Mouse (Mus musculus) left cerebral cortex, adult 9 months (tissue): Measurements from ENCODE around the gene Slc25a23.
"Not testable (repeated sequence)": the region's sequence is repeated elsewhere in the genome, so short reads cannot be mapped to it uniquely, and the experiment has no call there.

Source experiments
- DNase-seq, 2 experiments: peaks; one replicate each; pipeline ENCODE4 v3.0.0; 2022; ENCODE audit warnings: low spot score in 2 of 2

Slc25a23 gene

GRCm38 (mm10) chr17:57076916-57077315 lies 17.3 kb upstream of the Slc25a23 start:
- DNase-seq = no peak

- no peak for DNase-seq
Measured at GRCm38 (mm10) chr17:57070699-57071098, 11.0 kb upstream of the Slc25a23 start.

GRCm38 (mm10) chr17:57070272-57070671 lies 10.6 kb upstream of the Slc25a23 start:
- no peak for DNase-seq

GRCm38 (mm10) chr17:57066908-57067307 lies 7.2 kb upstream of the Slc25a23 start:
- DNase-seq = no peak

- DNase-seq = no peak
Measured at GRCm38 (mm10) chr17:57063031-57063430, 3.4 kb upstream of the Slc25a23 start.

- DNase-seq = no peak
Measured at GRCm38 (mm10) chr17:57062548-57062947, 2.9 kb upstream of the Slc25a23 start.

- DNase-seq = no peak
Measured at GRCm38 (mm10) chr17:57062011-57062521, 2.4 kb upstream of the Slc25a23 start.

GRCm38 (mm10) chr17:57061069-57061468 lies 1.4 kb upstream of the Slc25a23 start:
- no peak for DNase-seq

GRCm38 (mm10) chr17:57060231-57060801 lies 653 bp upstream of the Slc25a23 start:
- peak; percentile 94 to 97 for DNase-seq

- DNase-seq = no peak
Measured at GRCm38 (mm10) chr17:57058891-57059485, 675 bp downstream of the Slc25a23 start, which contains the start of gene Crb3. Gene Crb3, plus strand, starts transcription at chr17:57059105.

GRCm38 (mm10) chr17:57056246-57056645 lies 3.4 kb downstream of the Slc25a23 start:
- DNase-seq = no peak

GRCm38 (mm10) chr17:57051679-57052078 lies 8.0 kb downstream of the Slc25a23 start:
- not testable (repeated sequence) for DNase-seq

- DNase-seq = no peak
Measured at GRCm38 (mm10) chr17:57048816-57049215, 10.8 kb downstream of the Slc25a23 start.

- DNase-seq = no peak
Measured at GRCm38 (mm10) chr17:57047406-57047805, 12.3 kb downstream of the Slc25a23 start.

GRCm38 (mm10) chr17:57041554-57041953 lies 18.1 kb downstream of the Slc25a23 start, which contains the start of gene Slc25a41:
Gene Slc25a41, minus strand, starts transcription at chr17:57041654.
- no peak for DNase-seq

GRCm38 (mm10) chr17:57038978-57039377 lies 20.7 kb downstream of the Slc25a23 start:
- no peak for DNase-seq

- no peak for DNase-seq
Measured at GRCm38 (mm10) chr17:57032854-57033253, 26.8 kb downstream of the Slc25a23 start.

- DNase-seq = peak; percentile 100
Measured at GRCm38 (mm10) chr17:57031661-57032420, 27.8 kb downstream of the Slc25a23 start.

GRCm38 (mm10) chr17:57030931-57031660 lies 28.6 kb downstream of the Slc25a23 start, which contains the start of gene Khsrp:
Gene Khsrp, minus strand, starts transcription at chr17:57031522.
- no peak for DNase-seq

GRCm38 (mm10) chr17:57029691-57030090 lies 30.0 kb downstream of the Slc25a23 start:
- DNase-seq = no peak

- DNase-seq = no peak
Measured at GRCm38 (mm10) chr17:57027471-57027870, 32.2 kb downstream of the Slc25a23 start.

GRCm38 (mm10) chr17:57020960-57021359 lies 38.7 kb downstream of the Slc25a23 start:
- no peak for DNase-seq
